In genomic region chr9:66347405-66348035, GRCm38 (mm10) we compare ENCODE assay signal across 12 mouse cellular contexts. TPM values are rescaled to one million over a fixed set of nuclear protein-coding genes. Genes with fewer than 3 reads are reported as not detected.
DNase-seq lines count a peak whose midpoint lies in the region; ATAC-seq and TF ChIP-seq lines count a peak whose summit lies in the region.
"Had no signal": no experiment of that assay in that cellular context is flagged by ENCODE, and none has a peak within 500 bp of the region (broad histone marks: within the 10 kb centered on the region; RNA-seq: fewer than 3 reads in every experiment).

No protein-coding gene starts in this region.

- WGBS in liver, embryonic 11.5 days: 55% methylated on average over 7 of the region's 7 CpGs

- no peaks in the 10 kb centered on the region for H3K27me3 ChIP-seq in liver, embryonic 11.5 days (replicated peaks; ENCODE audit: control insufficient read depth, insufficient read depth, low read length)

- H3K4me3 ChIP-seq in bone marrow macrophage, adult 2 months (ENCODE audit: insufficient read depth, low read length): no peak overlapping the region
- H3K4me3 ChIP-seq in liver, embryonic 11.5 days (ENCODE audit: low read depth, low read length): no peak overlapping the region

- no peaks in the 10 kb centered on the region for H3K9me3 ChIP-seq in liver, embryonic 11.5 days (ENCODE audit: control insufficient read depth, low read length)

- intact Hi-C loops in left cerebral cortex, postnatal 14 days (cut with DNase I): no loop called here

- peaks cover 19% of the 10 kb centered on the region for H3K4me1 ChIP-seq in bone marrow macrophage, adult 2 months (ENCODE audit: control insufficient read depth, insufficient read depth, low read length)
- H3K4me1 ChIP-seq in liver, embryonic 11.5 days (replicated peaks; ENCODE audit: control insufficient read depth, insufficient read depth, low read length): peaks cover 34% of the 10 kb centered on the region

- TF ChIP-seq CTCF in bone marrow macrophage, adult 2 months (IDR thresholded peaks at IDR 0.05; ENCODE audit: low read depth, low read length): no peak

- DNase-seq in heart, adult 11 months: peak; percentile 88
- no peak for DNase-seq in heart, postnatal 4 days
- no peak for DNase-seq in liver, embryonic 11.5 days (ENCODE audit: low spot score)
- no peak for DNase-seq in cerebellum, postnatal 4 days (ENCODE audit: low spot score in 2 of 2)
- no peak for DNase-seq in left cerebral cortex, postnatal 14 days (ENCODE audit: low spot score in 2 of 2)
- DNase-seq in cerebellum, postnatal 36 days: no peak
- DNase-seq: cerebellum, adult 11 months; kidney, postnatal 4 days; thymus, postnatal 14 days had no signal

- no peak for ATAC-seq in liver, embryonic 11.5 days (replicated peaks; ENCODE audit: low FRiP score)
- ATAC-seq in monocyte, adult 5-6 weeks (replicated peaks; ENCODE audit: insufficient number of reproducible peaks, low FRiP score, low TSS enrichment, poor library complexity, severe bottlenecking): peak; percentile 40; the same call in 1 of the 2 replicates
- ATAC-seq: intestine, embryonic 16.5 days had no signal

- H3K4me2 ChIP-seq in liver, embryonic 11.5 days: peak overlapping the region; percentile 50

- H3K36me3 ChIP-seq in liver, embryonic 11.5 days (ENCODE audit: control insufficient read depth, insufficient read depth, low read length): no peaks in the 10 kb centered on the region

- no peak overlapping the region for H3K9ac ChIP-seq in liver, embryonic 11.5 days (ENCODE audit: low read depth, low read length)

- H3K27ac ChIP-seq in bone marrow macrophage, adult 2 months (ENCODE audit: insufficient read depth, low read depth, low read length): peak overlapping the region; percentile 68
- peak overlapping the region; percentile 44 for H3K27ac ChIP-seq in liver, embryonic 11.5 days (ENCODE audit: low read depth, low read length)

- TF ChIP-seq POLR2A in bone marrow macrophage, adult 2 months (IDR thresholded peaks at IDR 0.05; ENCODE audit: borderline replicate concordance, low read depth, low read length): no peak

RNA-seq across cellular contexts. Expression of gene Herc1, which starts 2.7 kb away (rescaled TPM):
- total RNA-seq in heart, postnatal 4 days (2021): 10 to 100 TPM; 48.0 to 48.5 TPM
- 37.4 and 45.5 TPM in 2 replicates for polyA plus RNA-seq in bone marrow macrophage, adult 2 months (2012; ENCODE audit: insufficient read depth, insufficient read length, missing spikeins)
- 30.4 and 31.0 TPM in 2 replicates for polyA plus RNA-seq in liver, embryonic 11.5 days (2014; fragmentation: Nextera tagmentation; extraction: Ambion mirVana)
- total RNA-seq in monocyte, adult 5-6 weeks (2017): 125 to 158 TPM (median 133 TPM) in 3 replicates
- 100 to 1,000 TPM; 116 to 127 TPM for total RNA-seq in left cerebral cortex, postnatal 14 days (2021)
